Mouse (Mus musculus) spleen, postnatal 10 days (tissue): Measurements from ENCODE around the gene Mdm2.
"Not testable (repeated sequence)": the region's sequence is repeated elsewhere in the genome, so short reads cannot be mapped to it uniquely, and the experiment has no call there.

Experiments used
- DNase-seq, 2 experiments: peaks; one replicate each; pipeline ENCODE4 v3.0.0; 2021 to 2022; ENCODE audit warnings: low spot score in 2 of 2

Gene Mdm2

GRCm38 (mm10) chr10:117749050-117749686, 38.6 kb upstream of the Mdm2 start:
- DNase-seq, result no peak

DNA sequence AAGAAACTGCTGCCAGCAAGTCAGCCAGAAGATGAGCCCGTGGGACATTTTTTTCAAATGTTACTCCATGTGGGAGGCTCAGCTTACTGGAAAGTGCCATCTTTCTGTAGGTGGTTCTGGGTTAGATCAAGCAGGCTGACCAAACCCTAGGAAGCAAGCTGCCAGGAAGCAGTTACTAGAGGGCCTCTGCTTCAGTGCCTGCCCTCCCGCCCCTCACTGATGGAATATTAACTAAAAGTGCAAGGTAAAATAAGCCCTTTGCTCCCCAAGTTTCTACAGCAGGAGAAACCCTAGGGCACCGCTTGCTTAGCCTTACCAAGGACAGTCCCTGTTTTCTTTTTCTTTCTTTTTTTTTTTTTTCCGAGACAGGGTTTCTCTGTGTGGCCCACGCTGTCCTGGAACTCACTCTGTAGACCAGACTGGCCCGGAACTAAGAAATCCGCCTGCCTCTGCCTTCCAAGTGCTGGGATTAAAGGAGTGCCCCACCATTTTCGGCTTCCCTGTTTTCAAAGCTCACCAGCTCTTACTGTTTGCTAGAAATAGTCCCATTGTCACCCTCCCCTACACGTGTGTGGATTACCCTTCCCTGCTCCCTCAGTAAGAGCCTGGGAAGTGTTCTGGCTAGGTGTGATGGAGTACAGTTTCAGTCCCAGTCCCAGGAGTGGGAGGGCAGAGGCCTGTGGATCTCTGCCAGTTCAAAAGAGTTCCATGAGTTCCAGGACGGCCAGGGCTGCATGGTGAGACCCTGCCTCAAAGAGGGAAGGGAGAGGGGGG, 37.9 kb upstream of the Mdm2 start:
- DNase-seq, result no peak

DNA sequence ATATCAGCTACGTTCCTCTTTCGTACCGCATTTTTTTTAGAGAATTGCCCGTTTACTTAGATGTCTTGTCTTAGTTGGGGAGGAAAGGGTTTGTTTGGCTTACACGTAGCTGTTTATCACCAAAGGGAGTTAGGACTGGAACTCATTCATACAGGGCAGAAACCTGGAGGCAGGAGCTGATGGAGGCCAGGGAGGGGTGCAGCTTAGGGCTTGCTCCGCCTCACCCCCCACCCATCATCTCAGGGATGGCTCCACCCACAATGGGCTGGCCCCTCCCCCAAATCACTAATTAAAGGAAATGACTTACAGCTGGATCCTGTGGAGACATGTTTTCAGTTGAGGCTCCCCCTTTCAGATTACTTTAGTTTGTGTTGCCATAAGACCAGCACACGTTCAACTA, 37.2 kb upstream of the Mdm2 start:
- no peak for DNase-seq

DNA sequence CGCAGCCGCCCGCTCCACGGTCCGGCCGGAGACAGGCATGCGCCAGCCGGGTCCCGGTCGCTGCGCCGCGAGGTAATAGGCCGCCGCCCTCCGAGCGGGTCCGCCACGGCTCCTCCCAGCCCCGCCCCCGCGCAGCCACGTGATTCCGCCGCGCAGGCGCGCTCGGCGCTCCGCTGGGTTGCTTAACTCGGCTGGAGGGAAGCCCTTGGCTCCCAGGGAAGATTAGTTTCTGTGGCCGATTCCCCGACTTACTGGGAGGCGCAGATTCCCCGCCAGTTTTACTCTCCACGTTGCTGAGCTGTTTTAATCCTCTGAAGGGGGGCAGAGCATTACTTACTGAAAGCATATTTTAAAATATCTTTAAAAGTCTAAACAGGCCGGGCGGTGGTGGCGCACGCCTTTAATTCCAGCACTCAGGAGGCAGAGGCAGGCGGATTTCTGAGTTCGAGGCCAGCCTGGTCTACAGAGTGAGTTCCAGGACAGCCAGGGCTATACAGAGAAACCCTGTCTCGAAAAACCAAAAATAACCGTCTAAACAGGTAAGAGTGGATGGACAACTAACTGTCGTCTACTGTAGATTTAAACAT, 35.8 kb upstream of the Mdm2 start, which contains the start of gene Slc35e3:
Gene Slc35e3 (minus strand): TSS at position 69 of the 587 bp plus-strand sequence.
- DNase-seq, result peak; percentile 96 to 97

GRCm38 (mm10) chr10:117745570-117746296, 35.2 kb upstream of the Mdm2 start:
- DNase-seq, result peak in 1 of 2 experiments; percentile 27

DNA sequence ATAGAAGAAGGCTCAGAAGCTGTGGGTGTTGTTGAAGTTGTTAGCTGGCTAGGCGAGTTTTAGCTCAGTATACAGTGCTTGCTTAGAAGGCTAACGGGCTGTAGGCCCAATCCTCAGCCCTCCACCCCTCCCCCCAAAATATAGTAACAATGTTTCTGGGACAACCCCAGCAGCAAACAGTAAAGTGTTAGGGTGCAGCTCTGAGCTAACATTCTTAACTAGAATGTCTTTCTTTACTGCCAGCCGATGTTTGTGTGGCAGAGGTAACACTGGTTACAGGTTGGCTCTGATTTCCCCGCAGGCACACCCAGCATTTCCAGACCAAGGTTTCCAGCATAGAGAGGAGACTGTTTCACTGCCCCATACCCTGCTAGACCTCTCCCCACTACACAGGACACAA, 33.4 kb upstream of the Mdm2 start:
- DNase-seq, result no peak

DNA sequence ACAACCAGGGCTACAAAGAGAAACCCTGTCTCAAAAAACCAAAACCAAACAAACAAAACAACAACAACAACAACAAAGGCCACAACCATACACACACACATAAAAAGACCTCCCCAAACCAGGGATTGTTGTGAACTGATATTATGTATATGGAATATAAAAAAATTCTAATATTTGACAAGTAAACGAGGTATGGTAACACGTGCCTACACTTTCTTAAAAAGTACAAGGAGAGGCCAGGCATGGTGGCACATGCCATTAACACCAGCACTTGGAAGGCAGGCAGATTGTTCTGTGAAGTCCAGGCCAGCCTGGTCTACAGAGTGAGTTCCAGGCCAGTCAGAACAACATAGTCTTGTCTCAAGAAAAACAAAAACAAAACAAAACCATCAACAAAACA, 32.6 kb upstream of the Mdm2 start:
- DNase-seq, result no peak

DNA sequence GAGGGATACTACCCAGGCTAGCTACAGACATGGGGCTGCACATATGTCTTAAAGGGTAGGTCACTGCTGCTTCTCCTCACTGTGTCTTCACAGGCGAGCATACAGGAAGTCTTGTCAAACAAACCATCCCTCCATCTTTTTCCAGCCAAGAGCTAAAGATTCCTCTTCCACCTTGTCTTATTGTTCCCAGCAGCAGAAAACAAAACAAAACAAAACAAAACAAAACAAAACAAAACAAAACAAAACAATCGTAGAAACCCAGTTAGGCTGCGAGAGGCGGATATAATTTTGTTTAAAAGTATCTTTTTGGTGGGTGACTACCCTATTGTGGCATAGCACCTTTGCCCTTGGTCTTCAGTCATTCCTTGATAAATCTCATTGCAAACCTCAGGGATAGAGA, 32.1 kb upstream of the Mdm2 start:
- no peak for DNase-seq

DNA sequence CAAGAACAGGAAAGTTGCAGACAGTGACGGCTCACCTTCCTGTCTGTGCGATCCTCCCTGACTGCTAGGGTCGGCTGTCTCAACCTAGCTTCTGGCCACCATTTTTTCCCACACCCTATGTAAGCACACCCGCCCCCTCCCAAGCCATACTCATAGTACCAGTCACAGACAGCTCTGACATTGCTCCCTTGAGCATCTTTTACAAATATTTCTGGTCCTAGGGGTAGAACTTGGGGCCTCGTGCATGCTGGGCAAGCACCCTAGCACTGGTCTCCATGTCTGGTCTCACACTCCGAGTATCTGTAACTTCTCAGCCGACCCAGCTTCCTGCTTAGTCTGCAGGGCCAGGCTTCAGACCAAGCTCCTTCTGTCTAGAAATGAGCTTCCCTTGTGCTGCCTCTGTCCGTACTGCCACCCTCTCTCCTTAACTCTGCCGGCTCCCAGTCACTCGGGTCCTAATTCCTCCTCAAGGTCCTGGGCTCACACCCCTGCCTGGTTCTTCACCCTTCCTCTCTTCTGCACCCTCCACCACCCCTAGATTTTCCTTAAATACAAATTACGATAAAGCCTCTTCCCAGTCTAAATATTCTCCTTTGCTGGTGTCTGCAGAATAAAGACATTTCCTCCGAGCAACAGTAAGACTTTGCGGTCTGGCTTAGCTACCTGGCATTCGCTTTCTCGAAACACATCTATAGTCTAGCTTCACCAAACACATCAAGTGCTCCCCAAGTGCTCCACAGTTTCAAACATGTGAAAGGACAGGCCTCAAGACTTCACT, 31.3 kb upstream of the Mdm2 start:
- DNase-seq, result no peak

DNA sequence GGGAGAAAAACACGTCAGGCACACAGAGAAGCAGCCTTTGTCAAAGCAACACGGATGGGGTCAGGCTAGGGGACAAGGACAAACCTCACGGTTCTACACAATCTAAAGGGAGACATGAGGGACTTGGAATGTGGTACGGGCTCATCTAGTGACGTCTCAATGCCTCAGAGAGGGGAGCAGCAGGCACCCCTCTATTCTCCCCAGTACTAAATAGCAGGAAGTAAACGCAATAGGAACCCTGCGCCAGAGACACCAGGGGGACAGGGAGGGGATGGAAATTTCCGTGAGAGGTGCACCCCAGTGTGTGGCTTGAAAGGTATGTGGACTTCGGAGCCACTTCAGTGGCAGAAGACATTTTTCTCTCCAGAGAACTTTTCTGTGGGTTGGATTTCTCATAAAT, 30.4 kb upstream of the Mdm2 start:
- no peak for DNase-seq

DNA sequence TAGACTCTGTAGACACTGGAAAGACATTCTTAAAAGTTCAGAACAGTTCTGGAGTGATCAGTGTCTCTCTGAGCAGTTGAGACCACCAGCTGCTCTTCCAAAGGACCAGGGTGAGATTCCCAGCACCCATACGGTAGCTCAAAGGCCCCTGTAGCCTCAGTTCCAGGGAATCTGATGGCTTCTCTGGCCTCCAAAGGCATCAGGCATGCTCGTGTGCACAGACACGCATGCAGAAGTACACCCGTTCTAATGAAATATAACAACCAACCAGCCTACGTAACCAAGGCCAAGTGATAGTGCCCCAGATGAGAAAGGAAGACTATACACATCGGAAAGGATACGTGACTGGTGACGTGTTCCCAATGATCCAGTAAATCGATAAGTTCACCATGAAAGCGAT, 29.6 kb upstream of the Mdm2 start:
- DNase-seq, result no peak

DNA sequence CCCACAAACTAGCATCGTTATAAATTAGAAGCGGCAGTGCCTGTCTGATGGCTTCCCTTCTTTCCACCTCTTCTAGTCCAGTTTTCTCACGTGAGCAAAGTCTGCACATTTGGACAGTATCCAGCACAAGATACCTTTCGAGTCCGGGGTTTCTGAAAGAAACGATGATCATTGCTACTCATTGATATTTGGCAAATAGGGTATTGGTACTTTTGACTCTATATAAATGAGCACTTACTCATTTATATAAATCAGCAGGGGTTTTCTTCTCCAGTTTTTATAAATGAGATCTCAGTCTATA, 29.0 kb upstream of the Mdm2 start:
- no peak for DNase-seq

- DNase-seq, result no peak
These were observed 28.5 kb upstream of the Mdm2 start for GRCm38 (mm10) chr10:117738928-117739647.

DNA sequence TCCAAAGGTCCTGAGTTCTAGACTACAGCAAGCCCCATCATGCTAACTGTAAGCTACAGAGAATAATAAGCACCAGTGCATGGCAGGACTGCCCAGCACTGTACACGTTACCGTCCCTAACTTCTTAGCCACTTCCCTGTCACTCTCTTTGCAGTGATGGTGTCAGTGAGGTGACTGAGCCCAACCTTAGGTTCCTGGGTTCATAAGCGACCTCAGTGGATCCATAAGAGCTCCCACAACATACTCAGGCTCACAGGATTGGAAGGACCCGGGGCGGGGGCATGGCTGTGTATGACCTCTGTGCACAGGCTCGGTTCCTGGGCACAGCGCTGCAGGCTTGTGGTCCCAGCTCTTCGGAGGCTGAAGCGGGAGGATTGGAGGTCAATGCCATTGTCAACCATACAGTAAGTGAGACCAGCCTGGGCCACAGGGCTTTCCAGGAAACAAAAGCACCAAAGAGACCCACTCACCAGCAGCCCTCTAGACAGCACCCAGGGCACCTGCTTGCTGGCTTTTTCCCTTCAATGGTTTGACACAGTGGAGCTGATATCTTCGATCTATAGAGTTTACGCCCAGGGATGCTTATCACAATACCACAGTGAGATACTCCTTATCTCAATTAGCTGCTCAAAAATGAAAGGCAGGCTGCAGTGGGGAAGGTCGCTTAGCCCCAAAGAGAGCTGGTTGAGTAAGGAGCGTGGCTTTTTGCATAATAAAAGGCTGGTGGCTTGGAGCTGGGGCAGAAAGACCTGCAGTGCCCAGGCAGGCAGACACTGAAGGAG, 27.8 kb upstream of the Mdm2 start:
- DNase-seq, result no peak

- not testable (repeated sequence) for DNase-seq
These were observed 26.9 kb upstream of the Mdm2 start for GRCm38 (mm10) chr10:117737498-117737897.

DNA sequence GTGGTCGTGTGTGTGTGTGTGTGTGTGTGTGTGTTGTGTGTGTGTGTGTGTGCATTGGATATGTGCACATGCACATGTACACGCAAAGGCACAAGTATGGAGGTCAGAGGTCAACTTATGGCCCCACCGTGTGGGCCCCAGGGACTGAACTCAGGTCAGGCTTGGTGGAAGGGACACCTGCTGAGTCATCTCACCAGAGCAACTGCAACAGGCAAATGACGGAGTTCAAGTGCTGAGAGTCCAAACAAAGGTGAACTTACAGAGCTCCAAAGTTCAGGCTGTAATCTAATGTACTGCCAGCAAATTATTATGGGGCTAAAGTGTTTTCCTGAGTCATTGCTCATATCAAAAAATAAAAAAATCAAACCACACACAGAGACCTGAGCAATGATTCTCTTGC, 26.5 kb upstream of the Mdm2 start:
- DNase-seq, result no peak

DNA sequence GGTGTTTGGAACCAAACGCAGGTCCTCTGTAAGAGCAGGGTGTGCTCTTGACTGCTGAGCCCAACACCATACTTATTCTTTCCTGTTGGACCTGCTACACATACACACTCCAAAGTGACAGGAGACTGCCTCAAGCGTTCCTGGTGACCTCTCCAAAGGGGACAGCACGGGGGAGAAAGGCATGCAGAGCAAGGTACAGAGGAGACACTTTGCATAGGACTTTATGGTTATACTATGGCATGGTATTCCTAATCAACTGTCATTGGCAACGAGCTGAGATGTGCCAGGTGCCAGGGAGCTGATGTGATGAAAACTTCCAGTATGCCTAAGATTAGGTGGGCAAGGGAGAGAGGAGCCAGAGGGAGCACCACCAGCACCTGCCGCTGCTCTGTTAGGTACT, 26.0 kb upstream of the Mdm2 start:
- no peak for DNase-seq

- not testable (repeated sequence) for DNase-seq
These were observed 24.8 kb upstream of the Mdm2 start for GRCm38 (mm10) chr10:117735396-117735795.

DNA sequence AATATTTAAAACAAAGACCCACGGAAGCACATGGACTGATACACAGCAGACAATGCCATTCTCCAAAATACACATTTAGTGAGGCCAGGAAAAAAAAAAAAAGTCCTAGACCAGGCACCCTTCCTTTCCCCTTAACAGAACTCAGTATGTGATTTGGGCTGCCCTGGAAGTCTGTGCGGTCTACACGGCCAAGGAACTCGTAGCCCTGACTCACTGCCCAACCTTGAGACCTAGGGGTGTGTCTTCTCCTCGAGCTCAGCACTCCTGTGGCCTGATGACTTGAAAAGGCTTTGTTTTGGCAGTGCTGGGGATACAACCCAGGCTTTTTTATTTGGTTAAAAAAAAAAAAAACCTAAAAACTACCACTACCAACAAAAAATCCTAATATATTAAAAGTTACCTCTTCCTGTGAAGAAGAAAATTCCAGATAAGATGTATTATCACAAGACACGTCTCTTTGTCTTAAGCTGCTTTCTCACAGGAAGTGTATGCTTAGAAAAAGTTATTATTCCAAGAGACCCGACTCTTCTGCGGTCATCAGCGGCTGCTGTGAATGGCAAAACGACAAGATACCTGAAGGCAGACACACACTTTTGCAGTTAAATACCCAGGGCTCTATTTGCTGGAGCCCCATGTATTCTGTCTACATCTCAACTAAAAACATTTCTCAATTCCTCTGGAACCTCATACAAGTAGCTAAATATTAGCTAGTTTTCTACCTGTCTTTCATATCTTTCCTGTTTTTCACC, 23.7 kb upstream of the Mdm2 start:
- not testable (repeated sequence) for DNase-seq

- DNase-seq, result not testable (repeated sequence)
These were observed 23.1 kb upstream of the Mdm2 start for GRCm38 (mm10) chr10:117733626-117734025.
